Mouse (Mus musculus) thymus, postnatal 36 days (tissue): Measurements from ENCODE around the gene Rbmx2.
A peak's percentile ranks its signal among the peaks of the same experiment; 100 is the strongest.

ENCODE experiments used
- DNase-seq, 2 experiments: peaks; one replicate each; pipeline ENCODE4 v3.0.0; 2022; ENCODE audit warnings: mixed read lengths in 2 of 2

Gene Rbmx2

DNA sequence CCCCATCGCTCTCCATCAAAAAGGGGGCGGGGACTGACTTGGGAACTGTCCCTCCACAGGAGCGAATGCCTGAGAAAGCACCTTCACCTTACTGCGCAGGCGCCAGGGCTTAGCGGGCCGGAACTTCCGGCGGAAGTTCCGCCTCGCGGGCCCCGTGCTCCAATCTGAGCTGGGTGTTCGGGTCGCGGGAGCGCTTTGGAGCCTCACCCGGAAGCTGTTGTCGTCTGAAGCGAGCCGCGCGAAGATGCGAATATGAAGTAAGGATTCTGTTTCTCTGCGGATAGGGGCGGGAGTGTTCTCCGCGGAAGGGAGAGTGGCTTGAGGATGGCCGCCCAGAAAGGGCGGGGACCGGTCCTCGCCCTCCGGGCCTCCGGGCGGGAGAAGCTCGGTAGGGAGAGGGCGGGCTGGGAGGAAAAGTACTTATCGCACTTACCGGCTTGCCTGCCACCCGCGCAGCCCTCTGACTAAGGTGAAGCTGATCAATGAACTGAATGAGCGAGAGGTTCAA lies at the start of gene Rbmx2:
Gene Rbmx2 (plus strand): TSS at position 141 of the 508 bp plus-strand sequence.
- DNase-seq: peak; percentile 82 to 90

DNA sequence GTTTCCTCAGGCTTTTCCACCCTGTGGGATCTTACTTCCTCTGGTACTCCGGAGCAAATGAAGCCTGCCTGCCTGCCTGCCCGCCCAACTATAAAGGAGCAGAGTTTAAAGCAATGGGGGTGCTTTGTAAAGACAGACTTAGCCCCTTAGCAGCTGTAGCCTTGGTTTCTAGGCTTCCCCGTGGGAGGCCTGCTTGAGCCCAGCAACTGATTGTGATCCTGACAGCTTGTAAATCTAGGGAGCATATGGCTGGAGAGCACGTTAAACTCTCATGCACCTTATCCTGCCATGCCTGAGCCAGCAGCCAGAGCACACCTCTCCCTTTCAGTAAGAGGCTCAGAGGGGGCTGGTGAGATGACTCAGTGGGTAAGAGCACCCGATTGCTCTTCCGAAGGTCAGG lies 28.0 kb upstream of the Rbmx2 start:
- no peak for DNase-seq

DNA sequence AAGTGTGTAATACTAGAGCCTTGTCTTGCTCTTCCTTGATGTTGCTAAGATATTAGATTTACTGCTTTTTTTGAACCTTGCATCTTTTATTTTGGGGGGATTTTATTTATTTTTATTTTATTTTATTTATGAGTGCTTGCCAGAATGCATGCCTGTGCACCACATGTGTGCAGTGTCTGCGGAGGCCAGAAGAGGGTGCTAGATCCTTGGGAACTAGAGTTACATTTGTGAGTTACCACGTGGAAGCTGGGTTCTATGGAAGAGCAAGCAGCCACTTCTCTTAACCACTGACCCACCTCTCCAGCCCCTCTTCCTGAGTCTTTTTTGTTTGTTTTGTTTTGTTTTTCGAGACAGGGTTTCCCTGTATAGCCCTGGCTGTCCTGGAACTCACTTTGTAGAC lies 25.2 kb upstream of the Rbmx2 start:
- DNase-seq: peak; percentile 4 to 9

DNA sequence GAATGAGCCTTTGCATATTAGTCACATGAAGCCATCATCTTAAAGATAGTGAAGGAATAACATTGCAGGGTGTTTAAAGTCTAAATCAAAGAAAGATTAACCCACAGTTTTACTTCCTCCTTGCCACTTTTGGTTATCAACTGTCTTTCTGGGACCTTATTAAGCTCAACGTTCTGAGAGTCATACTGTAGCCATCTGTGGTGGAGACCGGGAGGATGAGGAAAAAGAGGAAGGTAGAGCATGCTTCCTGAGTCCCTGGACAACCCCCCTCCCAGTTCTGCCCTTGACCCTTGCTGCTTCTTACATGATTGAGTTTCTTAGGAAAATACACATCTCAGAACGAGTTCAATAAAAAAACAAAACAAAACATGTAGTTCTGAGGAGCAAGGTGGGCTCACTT lies 23.1 kb upstream of the Rbmx2 start:
- DNase-seq: no peak

DNA sequence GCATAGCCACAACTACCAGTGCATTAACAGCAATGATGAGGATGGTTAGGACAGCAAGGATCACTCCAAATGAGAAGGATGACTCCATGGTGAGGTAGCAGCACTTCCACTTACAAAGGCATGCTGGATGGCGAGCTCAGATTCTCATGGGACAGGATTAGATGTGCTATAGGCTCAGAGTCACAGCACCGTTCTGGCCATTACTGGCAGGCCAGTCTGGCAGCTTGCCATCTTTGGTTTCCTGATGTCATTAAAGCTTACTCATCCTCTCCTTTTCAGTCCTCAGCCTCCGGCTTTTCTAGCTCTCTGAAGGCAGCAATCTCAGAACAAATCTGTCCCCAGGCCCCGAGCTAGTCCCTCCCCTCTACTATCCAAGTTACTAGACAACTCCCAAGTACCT lies 20.6 kb upstream of the Rbmx2 start, which contains the start of gene Gpr119:
Gene Gpr119 (minus strand): TSS at position 308 of the 400 bp plus-strand sequence.
- no peak for DNase-seq

DNA sequence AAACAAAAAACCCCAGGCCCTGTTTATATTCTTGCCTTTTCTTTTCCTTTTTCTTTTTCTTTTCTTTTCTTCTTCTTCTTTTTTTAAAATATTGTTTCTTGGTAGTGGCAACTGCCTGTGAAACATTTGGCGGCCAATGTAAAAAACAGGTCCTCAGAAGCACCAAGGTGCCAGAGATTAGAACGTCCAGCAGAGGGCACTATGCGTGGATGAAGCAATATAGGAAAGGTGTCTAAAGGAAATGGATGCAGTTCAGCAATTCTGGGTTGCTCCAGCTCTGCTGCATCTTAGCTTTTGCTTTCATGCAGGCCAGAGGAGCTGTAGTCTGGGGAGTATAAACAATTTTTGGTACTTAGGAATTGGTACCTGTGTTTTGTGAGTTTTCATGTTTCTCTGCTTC lies 11.4 kb upstream of the Rbmx2 start:
- peak; percentile 33 to 34 for DNase-seq

DNA sequence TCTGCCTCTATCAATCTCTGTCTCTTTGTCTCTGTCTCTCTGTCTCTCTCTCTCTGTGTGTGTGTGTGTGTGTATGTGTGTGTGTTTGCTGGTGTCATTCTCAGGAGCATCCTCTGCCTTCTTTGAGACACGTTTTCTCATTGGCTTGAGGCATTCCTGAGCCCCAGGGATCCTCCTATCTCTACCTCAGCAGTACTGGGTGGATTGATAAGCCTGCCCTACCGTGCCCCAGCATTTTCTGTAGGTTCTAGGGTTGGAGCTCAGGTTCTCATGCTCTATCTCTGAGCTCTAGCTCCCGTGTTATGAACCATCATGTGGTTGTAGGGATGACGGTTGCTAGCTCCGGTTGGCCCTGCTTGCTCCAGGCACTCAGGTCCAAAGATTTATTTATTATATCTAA lies 10.9 kb upstream of the Rbmx2 start:
- DNase-seq: no peak

DNA sequence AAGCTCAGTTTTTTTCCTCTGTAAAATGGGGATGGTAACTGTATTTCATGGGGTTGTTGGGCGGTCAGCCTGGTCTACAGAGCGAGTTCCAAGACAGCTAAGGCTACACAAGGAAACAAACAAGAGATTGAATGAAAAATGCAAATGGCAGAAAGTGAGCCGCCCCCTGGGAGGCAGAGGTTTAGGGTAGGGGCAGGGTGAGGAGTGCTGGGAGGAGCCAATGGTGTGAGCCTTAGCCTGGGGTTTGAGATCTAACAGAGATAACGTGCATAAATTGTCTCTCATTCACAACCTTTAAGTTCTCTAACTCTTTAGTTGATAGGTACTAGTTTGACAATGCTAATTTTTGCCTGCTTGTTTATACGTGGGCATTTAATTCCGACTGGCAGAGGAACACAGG lies 344 bp upstream of the Rbmx2 start:
- DNase-seq: no peak

GRCm38 (mm10) chrX:48709701-48710100 lies 14.9 kb downstream of the Rbmx2 start:
- no peak for DNase-seq

GRCm38 (mm10) chrX:48712846-48713245 lies 18.0 kb downstream of the Rbmx2 start:
- no peak for DNase-seq

GRCm38 (mm10) chrX:48754710-48755283 lies 60.0 kb downstream of the Rbmx2 start:
- no peak for DNase-seq
